Mouse (Mus musculus) MN1 (cell line): ENCODE measurements around the gene Thy1.

Source experiments
- DNase-seq: peaks from one replicate; pipeline ENCODE4 v3.0.0-alpha.2; 2016; ENCODE audit warnings: low spot score

Gene Thy1

GRCm38 (mm10) chr9:44067241-44067959, 24.2 kb downstream of the Thy1 start:
- DNase-seq = no peak

GRCm38 (mm10) chr9:44067960-44068330, 24.8 kb downstream of the Thy1 start:
- no peak for DNase-seq

GRCm38 (mm10) chr9:44069252-44069651, 26.1 kb downstream of the Thy1 start:
- DNase-seq = no peak

- DNase-seq = no peak
Observed at GRCm38 (mm10) chr9:44070113-44070843, 27.1 kb downstream of the Thy1 start.

GRCm38 (mm10) chr9:44070844-44071231, 27.7 kb downstream of the Thy1 start:
- no peak for DNase-seq

GRCm38 (mm10) chr9:44071914-44072598, 28.9 kb downstream of the Thy1 start:
- DNase-seq = no peak

GRCm38 (mm10) chr9:44072599-44072915, 29.4 kb downstream of the Thy1 start:
- no peak for DNase-seq

GRCm38 (mm10) chr9:44073115-44073514, 29.9 kb downstream of the Thy1 start:
- DNase-seq = no peak

- DNase-seq = no peak
Observed at GRCm38 (mm10) chr9:44074395-44075275, 31.5 kb downstream of the Thy1 start.

GRCm38 (mm10) chr9:44075276-44075995, 32.3 kb downstream of the Thy1 start:
- no peak for DNase-seq

- DNase-seq = no peak
Observed at GRCm38 (mm10) chr9:44075996-44076763, 33.0 kb downstream of the Thy1 start.

- DNase-seq = peak; percentile 61
Observed at GRCm38 (mm10) chr9:44076764-44077120, 33.6 kb downstream of the Thy1 start.

GRCm38 (mm10) chr9:44077266-44077910, 34.2 kb downstream of the Thy1 start:
- no peak for DNase-seq

GRCm38 (mm10) chr9:44078136-44078797, 35.1 kb downstream of the Thy1 start:
- no peak for DNase-seq

- peak; percentile 89 for DNase-seq
Observed at GRCm38 (mm10) chr9:44078955-44079756, 36.0 kb downstream of the Thy1 start.

GRCm38 (mm10) chr9:44079997-44080780, 37.0 kb downstream of the Thy1 start:
- DNase-seq = no peak

GRCm38 (mm10) chr9:44080953-44081352, 37.8 kb downstream of the Thy1 start:
- peak; percentile 40 for DNase-seq

GRCm38 (mm10) chr9:44081581-44081980, 38.4 kb downstream of the Thy1 start:
- DNase-seq = no peak
